Mouse (Mus musculus) C2C12 (cell line): Measurements from ENCODE around the gene Pfas.
"Not testable (repeated sequence)": the region's sequence is repeated elsewhere in the genome, so short reads cannot be mapped to it uniquely, and the experiment has no call there.

Experiments
- CTCF ChIP-seq: IDR thresholded peaks from one replicate; pipeline ENCODE4 v1.5.1; 2011; ENCODE audit not compliant: control insufficient read depth, insufficient read depth, insufficient read length
- MYOG ChIP-seq: IDR thresholded peaks from one replicate; pipeline ENCODE4 v1.6.1; 2011; ENCODE audit not compliant: control insufficient read depth, insufficient read length; ENCODE audit errors: extremely low read depth

DNA sequence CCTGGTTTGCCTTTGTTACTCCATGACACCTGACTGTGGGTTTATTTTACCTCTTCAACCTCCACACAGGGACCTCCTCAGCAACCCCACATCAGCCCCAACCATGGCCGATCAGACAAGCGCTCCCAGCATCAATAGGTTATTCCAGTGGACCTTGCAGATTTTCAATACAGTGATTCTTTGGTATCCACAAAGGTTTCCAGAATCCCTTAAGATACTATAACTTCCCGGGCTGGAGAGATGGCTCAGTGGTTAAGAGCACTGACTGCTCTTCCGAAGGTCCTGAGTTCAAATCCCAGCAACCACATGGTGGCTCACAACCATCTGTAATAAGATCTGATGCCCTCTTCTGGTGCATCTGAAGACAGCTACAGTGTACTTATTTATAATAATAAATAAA lies 71.3 kb downstream of the Pfas start:
- not testable (repeated sequence) for TF ChIP-seq MYOG, CTCF
